Mouse (Mus musculus) erythroblast, embryonic 14.5 days (primary cell): ENCODE measurements around the gene Gm45618.

Experiments
- GATA1 ChIP-seq: IDR thresholded peaks from 2 replicates; pipeline ENCODE4 v1.6.1; 2012; ENCODE audit warnings: low read length, inconsistent platforms, mixed read lengths
- TAL1 ChIP-seq: IDR thresholded peaks from 3 replicates; pipeline ENCODE4 v1.6.1; 2012; ENCODE audit warnings: low read length, inconsistent platforms, mixed read lengths

DNA sequence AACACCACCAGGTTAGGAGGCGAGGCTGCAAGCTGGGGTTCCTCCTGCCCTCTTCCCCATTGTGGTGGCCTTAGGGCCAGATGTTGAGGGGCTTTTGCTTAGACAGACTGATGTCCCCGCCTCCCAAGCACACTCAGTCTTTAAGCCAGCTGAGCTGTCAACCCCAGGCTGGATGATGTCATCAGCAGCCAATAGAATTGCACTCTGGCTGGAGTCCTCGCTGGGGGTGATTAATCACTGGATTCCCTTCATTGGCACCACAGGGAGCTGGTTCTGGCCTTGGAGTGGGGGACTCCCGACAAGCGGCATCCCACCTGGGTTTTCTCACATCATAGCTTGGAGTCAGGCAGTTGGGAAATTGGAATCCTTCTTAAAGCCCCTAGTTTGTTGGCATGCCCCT, 31.6 kb downstream of the Gm45618 start:
- TF ChIP-seq TAL1 (no peak), GATA1 (no peak)
